Mouse (Mus musculus): ENCODE measurements around the gene Arfip1.

Arfip1 gene

GRCm38 (mm10) chr3:84582023-84582912 is at the start of gene Arfip1:
TSS of gene Arfip1 (minus strand) at chr3:84582625.
- peak; percentile 91 for DNase-seq (ENCODE audit: low read depth, low spot score)

DNA sequence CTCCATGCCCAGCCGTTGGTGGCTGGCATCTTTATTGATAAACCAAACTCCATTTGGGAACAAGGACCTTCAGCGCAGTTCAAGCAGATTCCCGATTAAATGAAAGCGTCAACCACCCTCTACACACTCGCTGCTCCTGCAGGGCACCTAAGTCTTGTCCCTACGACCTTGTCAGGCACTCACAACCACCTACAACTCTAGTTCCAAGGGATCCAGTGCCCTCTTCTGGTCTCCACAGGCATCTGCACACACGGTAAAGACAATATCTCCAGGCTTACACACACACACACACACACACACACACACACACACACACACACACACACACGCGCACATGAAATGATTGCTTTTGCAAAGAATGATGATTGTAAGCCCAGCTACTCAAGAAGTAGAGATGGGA is 49.2 kb upstream of the Arfip1 start:
- DNase-seq (ENCODE audit: low read depth, low spot score), result no peak

DNA sequence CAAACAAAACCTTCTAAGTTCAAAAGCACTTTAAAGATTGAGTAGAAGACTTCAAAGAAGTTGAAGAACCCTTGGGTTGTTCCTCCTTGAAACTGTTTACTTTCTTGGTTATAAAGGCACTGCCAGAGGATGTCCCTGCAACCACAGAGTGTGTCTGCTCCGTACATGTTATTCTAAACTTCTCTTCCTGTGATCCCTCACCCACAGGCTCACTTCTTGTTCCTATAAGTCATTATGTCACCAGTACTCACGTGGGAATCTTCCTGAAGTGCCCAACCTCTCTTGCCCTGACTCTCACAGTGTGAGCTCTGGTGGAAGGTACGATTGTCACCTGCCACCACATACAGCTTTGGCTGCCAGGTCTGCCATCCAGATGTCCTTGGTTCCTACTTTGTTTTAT is 39.6 kb upstream of the Arfip1 start:
- DNase-seq (ENCODE audit: low read depth, low spot score), result no peak

- DNase-seq (ENCODE audit: low read depth, low spot score), result no peak
Measured at GRCm38 (mm10) chr3:84619725-84620124, 37.3 kb upstream of the Arfip1 start.

DNA sequence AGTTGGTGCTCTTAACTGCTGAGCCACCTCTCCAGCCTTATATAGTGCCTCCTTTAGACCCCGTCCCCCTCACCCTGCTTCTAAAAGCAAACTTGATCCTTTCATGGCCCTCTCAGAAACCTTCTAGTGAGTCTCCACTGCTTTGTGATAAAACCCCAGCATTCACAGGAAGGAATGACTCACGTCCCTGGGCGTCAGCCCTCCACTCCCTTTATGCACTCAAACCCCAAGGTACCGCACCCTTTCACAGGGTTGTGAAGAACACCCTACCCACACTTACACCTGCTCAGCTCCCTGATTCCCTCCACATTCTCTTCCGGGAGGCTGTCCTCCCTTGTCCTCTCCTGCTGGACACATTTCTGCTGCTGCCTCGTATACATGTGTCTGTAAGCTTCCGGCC is 36.6 kb upstream of the Arfip1 start:
- no peak for DNase-seq (ENCODE audit: low read depth, low spot score)

DNA sequence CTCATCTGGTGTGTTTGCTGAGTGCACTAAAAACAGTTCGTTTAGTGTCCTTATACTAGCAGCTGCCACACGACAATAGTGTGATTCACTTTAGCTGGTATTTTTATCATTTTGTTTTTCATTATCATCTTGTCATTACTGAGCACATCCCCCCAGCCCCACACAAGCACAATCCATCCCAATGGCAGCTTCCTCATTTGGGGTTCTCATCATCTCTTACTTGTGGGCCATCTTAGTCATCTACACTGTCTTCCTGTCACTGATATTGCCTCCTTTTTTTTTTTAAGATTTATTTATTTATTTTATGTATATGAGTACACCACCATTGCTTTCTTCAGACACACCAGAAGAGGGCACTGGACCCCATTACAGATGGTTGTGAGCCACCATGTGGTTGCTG is 36.2 kb upstream of the Arfip1 start:
- no peak for DNase-seq (ENCODE audit: low read depth, low spot score)

DNA sequence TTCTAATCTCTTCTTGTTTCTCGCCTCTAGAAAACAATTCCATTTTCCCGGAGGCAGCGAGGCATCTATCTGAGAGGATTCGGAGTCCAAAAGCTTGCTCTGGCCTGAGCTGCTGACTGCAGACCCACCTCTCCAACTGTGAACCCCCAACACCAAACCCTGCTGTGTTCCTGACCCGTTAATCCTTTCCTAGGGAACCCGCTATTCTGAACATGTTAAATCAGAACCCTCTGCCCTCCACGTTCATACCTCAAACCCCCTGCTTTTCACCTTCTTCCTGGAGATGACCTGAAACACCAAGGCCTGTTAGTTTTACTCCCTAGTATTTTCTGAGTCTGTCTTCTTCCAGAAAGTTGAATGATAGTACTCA is 33.4 kb upstream of the Arfip1 start:
- DNase-seq (ENCODE audit: low read depth, low spot score), result no peak

GRCm38 (mm10) chr3:84615050-84615855 is 32.8 kb upstream of the Arfip1 start:
- DNase-seq (ENCODE audit: low read depth, low spot score), result peak; percentile 18

GRCm38 (mm10) chr3:84610183-84610710 is 27.8 kb upstream of the Arfip1 start:
- DNase-seq (ENCODE audit: low read depth, low spot score), result no peak

DNA sequence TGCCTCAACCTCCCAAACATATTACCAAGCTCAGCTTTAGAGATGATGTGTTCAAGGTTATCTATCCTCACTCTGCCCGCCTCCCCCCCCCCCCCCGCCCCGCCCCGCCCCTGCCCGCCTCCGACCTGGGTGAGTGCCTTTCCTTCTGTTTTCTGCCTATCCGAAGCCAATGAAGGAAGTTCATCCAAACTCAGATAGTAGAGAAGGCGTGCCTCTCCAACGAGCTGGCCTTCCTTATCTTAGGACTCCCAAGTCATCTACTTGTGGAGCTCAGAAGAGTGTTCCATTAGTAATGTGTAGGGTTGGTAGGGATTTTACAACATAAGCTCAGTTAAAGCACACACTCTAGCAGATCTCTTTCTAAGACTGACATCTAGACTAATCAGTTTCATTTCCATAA is 20.8 kb upstream of the Arfip1 start:
- no peak for DNase-seq (ENCODE audit: low read depth, low spot score)

GRCm38 (mm10) chr3:84602759-84603158 is 20.3 kb upstream of the Arfip1 start:
- DNase-seq (ENCODE audit: low read depth, low spot score), result no peak

DNA sequence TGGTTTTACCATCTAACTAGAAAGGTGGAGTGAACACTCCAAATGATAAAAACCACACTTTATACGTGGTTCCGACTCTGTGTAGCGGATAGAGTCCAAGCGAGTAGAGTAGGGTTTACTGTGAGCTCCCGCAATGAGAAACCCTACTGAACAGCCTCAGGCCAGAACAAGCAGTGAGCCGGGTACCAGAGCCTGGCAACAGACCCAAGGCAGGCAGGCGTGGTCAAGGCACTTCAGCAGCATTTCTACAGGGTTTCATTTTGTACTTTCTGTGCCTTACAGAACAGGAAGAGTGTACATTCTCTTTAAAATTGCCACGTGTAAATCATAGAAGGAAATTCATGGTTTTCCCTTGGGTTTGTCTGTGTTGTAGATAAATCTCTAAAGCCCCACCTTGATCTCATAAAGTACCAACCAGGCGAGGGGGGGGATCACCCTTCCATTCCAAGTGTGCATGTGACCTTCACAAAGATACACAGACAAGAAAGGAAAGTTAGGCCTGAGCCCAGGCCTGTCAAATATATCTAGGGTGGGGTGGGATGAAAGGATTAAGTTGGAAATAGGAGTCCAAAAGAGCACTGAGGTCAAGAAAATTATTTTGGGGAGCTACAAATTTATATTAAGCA is 19.6 kb upstream of the Arfip1 start:
- DNase-seq (ENCODE audit: low read depth, low spot score), result no peak

DNA sequence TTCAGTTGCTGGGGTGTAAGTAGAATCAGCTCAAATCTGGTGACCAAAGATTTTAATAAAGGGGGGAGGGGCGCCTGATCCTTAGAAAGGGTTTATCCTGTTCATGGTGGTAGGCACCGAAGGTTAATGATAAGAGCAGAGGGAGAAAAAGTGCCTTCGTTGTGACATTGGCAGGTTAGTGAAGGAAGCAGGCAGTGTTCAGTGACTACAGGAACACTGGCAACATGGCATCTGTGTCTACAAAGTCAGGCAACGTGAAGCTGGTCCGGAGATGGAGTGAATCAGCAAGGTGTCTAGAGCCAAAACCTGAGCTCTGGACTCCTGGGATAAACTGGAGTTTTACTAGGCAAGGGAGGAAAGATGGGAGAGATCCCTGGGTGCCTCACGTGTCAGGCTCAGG is 16.3 kb upstream of the Arfip1 start:
- no peak for DNase-seq (ENCODE audit: low read depth, low spot score)

- no peak for DNase-seq (ENCODE audit: low read depth, low spot score)
Measured at GRCm38 (mm10) chr3:84597996-84598734, 15.7 kb upstream of the Arfip1 start.

GRCm38 (mm10) chr3:84595677-84596234 is 13.3 kb upstream of the Arfip1 start:
- DNase-seq (ENCODE audit: low read depth, low spot score), result no peak

GRCm38 (mm10) chr3:84594894-84595676 is 12.7 kb upstream of the Arfip1 start:
- no peak for DNase-seq (ENCODE audit: low read depth, low spot score)

DNA sequence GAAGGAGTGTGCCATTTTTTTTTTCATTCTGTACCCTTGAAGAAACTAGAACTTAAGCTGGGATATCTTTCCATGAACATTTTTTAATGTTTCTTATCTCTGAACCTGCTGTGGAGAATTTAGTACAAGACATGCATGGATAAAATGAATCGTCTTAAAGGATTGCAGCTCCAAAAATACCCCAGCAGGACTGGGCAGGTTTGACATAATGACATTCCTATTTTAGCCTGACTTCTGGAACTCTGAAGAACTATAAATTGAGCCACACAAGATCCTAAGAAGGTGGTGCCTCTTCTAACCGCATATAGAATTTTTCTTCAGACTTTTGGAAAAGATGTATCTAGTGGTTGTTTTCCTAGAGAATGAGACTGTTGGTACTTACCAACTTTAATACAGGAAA is 10.8 kb upstream of the Arfip1 start, which contains the start of gene Tigd4:
Gene Tigd4, plus strand, starts transcription at position 301 of the 400 bp plus-strand sequence.
- no peak for DNase-seq (ENCODE audit: low read depth, low spot score)

- DNase-seq (ENCODE audit: low read depth, low spot score), result no peak
Measured at GRCm38 (mm10) chr3:84586736-84587135, 4.3 kb upstream of the Arfip1 start.

DNA sequence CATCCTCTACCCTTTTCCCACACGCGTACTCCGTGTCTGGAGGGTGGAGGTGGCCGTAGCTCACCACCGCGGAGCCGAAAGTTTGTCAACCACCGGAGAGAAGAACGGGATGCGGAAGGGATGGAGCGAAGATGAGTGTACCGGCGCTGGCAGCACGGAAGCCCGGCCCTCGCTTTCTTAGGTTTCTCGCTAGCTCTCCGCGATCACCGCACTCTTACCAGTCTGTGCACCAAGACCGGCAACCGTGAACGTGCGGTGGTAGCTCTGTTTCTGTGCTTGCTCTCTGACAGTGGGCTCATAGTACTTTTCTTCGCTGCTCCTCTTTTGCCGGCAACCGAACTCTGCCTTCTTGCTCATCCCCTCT is 470 bp upstream of the Arfip1 start:
- peak; percentile 11 for DNase-seq (ENCODE audit: low read depth, low spot score)

GRCm38 (mm10) chr3:84581696-84582022 is 766 bp downstream of the Arfip1 start:
- DNase-seq (ENCODE audit: low read depth, low spot score), result no peak
